Mouse (Mus musculus): Measurements from ENCODE around the gene Col9a3.

DNA sequence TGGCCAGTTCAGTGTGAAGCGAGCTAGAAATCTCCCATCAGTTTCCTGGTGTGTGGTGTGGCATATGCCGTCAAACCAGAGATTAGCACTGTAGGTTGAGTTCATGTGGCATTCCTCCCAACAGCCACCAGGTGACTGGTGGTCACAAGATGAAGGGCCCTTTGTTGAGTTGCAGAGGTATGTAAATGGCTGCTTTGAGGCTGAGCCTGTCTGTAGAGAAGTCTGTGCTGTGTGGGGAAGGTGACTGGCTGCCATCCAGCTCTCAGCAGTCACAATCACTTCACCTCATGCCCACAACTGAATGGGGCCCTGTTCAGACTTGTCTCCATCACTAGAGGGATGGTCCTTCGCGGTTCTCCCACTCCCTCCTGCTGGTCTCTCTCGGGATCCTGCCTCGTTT is 7.2 kb downstream of the Col9a3 start:
- no peak for TF ChIP-seq CTCF (IDR thresholded peaks at IDR 0.05 in 2 of 3, conservative IDR thresholded peaks at IDR 0.05 in 1 of 3; ENCODE audit: control insufficient read depth in 1 of 3, insufficient read depth in 1 of 3, low read depth in 2 of 3, low read length in 3 of 3, poor library complexity in 1 of 3, severe bottlenecking in 1 of 3)
- TF ChIP-seq MAFK (IDR thresholded peaks at IDR 0.05; ENCODE audit: borderline replicate concordance, low read depth, low read length), result no peak
- TF ChIP-seq EP300 (IDR thresholded peaks at IDR 0.05; ENCODE audit: low read depth in 1 of 2, low read length in 2 of 2), result no peak
- TF ChIP-seq POLR2AphosphoS5 (IDR thresholded peaks at IDR 0.05; ENCODE audit: borderline replicate concordance, low read depth, low read length), result no peak
- no peak for TF ChIP-seq CHD1 (IDR thresholded peaks at IDR 0.05; ENCODE audit: low read depth, low read length)
- TF ChIP-seq POLR2A (IDR thresholded peaks at IDR 0.05; ENCODE audit: control insufficient read depth in 1 of 2, insufficient read depth in 1 of 2, low read depth in 1 of 2, low read length in 2 of 2, poor library complexity in 1 of 2), result no peak
- TF ChIP-seq RAD21 (IDR thresholded peaks at IDR 0.05; ENCODE audit: low read depth, low read length), result no peak
